Mouse (Mus musculus): ENCODE results near the gene Tprn. TPM values are rescaled to one million over a fixed set of nuclear protein-coding genes. Genes with fewer than 3 reads are reported as not detected.

Tprn gene
- polyA plus RNA-seq, 1 experiment from 2014 or later, result 5.0 TPM

DNA sequence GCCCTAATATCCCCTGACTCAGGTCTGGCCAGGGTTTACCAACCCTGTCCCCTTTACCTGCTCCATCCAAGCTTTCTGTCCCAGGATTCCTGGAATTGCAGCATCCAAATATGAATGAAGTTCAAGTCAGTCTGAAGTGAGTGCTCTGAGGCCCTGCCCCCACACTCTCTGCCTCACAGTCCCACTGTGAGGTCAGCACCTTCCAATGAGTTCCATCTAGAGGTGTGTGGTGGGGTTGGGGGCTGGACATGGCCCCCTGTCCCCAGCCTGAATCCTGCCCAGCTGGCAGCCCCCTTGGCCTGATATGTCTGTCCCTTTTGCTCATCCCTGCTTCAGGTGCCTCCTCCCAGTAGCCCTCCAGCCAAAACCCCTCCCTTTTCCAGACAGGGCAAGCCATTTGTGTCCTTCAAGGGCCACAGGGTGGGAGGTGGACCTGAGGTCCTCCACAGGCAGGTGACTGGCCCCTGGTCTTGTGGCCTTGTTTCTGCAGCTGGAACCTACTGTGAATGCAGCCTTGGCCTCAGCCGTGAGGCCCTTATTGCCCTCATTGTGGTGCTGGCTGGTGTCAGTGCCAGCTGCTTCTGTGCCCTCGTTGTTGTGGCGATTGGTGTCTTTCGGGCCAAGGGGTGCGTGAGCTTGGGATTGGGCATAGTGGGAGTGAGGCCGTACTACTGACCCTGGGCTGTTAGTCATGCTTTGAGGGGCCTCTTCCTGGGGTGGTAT is 25.7 kb downstream of the Tprn start, which contains the start of gene Tmem210:
TSS of gene Tmem210 (plus strand) at position 219 of the 723 bp plus-strand sequence.
- no peak for TF ChIP-seq CTCF (IDR thresholded peaks at IDR 0.05; ENCODE audit: low read depth)
- Histone ChIP-seq H3K4me1 (ENCODE audit: insufficient read depth) (0 out of 2 replicates have a peak, but pooled peaks cover 2% of the 10 kb centered on the region), H3K27me3 (ENCODE audit: insufficient read depth, low read length) (peaks cover 53% of the 10 kb centered on the region), H3K4me3 (ENCODE audit: low read depth, low read length) (no peak within 1 kb of the TSS), H3K9ac (no peak within 1 kb of the TSS), H3K9me3 (ENCODE audit: low read depth, low read length) (no peaks in the 10 kb centered on the region), H3K36me3 (ENCODE audit: insufficient read depth) (peaks cover 32% of the 10 kb centered on the region), H3K4me2 (no peak within 1 kb of the TSS), H3K27ac (ENCODE audit: low read depth) (peak within 1 kb of the TSS; percentile 26; the same call in 1 of the 2 replicates)
- no peak for ATAC-seq (ENCODE audit: insufficient read depth)
- 72% methylated on average over 6 of the region's 6 CpGs for whole genome bisulfite sequencing
- DNase-seq, result no peak

DNA sequence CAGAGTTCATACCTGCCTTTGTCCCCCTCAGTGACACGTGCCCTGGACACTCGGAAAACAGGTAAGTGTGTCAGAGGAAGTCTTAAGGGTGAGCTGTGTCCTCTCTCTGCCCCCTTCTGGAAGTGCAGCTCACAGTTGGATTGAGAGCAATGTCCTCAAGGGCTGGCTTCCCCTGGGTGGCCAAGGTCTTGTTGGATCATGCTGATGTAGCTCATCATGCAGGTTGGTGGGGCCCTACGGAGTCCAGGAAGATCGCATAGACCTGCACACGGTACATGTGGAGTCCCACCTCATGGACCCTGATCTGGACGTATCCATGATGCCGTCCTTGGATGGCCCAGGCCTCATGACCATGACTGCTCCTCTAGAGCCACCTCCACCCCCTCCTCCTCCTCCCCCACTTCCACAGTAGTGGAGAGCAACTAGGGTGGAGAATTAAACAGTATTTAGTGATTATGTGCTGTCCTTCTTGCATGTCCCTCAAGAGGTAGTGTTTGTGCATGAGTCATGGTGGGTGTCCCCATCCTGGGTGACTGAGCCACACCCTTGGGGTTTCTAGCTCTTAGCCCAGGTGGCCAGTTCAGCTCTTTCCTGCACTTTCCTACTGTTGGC is 26.4 kb downstream of the Tprn start:
- 0 out of 2 replicates have a peak, but pooled peaks cover 2% of the 10 kb centered on the region for H3K4me1 ChIP-seq (ENCODE audit: insufficient read depth)
- TF ChIP-seq CTCF (IDR thresholded peaks at IDR 0.05; ENCODE audit: low read depth), result no peak
- H3K4me2 ChIP-seq, result no peak overlapping the region
- H3K27me3 ChIP-seq (ENCODE audit: insufficient read depth, low read length), result peaks cover 58% of the 10 kb centered on the region
- no peak overlapping the region for H3K9ac ChIP-seq
- no peak for DNase-seq
- 76% methylated on average over 7 of the region's 7 CpGs for WGBS
- peaks cover 25% of the 10 kb centered on the region for H3K36me3 ChIP-seq (ENCODE audit: insufficient read depth)
- no peak overlapping the region for H3K27ac ChIP-seq (ENCODE audit: low read depth)
- ATAC-seq (ENCODE audit: insufficient read depth), result no peak
- H3K4me3 ChIP-seq (ENCODE audit: low read depth, low read length), result no peak overlapping the region
- no peaks in the 10 kb centered on the region for H3K9me3 ChIP-seq (ENCODE audit: low read depth, low read length)

DNA sequence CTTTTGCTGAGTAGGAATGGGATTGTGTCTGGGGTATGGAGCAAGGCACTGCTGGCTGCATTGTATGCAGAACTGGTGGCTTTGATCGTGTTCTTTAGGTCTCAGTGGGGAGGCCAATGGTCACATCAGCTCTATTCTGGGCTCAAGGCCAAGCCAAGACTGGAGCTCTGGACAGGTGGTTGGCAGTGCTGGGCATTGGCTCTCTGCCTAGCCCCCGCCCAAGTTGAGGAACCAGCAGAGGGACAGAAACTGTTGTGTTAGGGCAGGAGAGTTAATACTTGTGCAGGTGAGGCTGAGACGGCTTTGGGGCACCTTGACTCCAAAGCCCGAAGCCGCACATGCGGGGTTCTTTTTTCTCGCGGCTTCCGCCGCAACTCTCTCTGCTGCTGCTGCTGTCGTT is 27.2 kb downstream of the Tprn start, which contains the start of gene Lrrc26:
TSS of gene Lrrc26 (plus strand) at position 265 of the 400 bp plus-strand sequence.
- H3K9ac ChIP-seq, result no peak within 1 kb of the TSS
- WGBS, result 12% methylated on average over 11 of the region's 11 CpGs

DNA sequence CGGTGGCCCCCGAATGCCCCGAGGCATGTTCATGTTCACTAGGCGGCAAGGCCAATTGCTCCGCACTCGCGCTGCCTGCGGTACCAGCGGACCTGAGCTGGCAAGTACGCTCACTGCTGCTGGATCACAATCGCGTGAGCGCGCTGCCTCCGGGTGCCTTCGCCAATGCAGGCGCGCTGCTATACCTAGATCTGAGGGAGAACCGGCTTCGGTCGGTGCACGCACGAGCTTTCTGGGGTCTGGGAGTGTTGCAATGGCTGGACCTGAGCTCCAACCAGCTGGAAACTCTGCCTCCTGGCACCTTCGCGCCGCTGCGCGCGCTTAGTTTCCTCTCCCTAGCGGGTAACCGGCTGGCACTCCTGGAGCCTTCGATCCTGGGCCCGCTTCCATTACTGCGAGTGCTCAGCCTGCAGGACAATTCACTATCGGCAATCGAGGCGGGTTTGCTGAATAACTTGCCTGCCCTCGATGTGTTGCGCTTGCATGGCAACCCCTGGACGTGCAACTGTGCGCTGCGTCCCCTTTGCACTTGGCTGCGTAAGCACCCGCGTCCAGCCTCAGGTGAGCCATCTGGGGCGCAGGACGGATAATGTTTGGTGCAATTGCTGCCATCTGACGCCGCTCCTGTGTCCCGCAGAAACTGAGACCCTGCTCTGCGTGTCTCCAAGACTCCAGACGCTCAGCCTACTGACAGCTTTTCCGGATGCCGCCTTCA is 27.8 kb downstream of the Tprn start:
- no peak overlapping the region for H3K9ac ChIP-seq
- 0 out of 2 replicates have a peak, but pooled peaks cover 2% of the 10 kb centered on the region for H3K4me1 ChIP-seq (ENCODE audit: insufficient read depth)
- peaks cover 58% of the 10 kb centered on the region for H3K27me3 ChIP-seq (ENCODE audit: insufficient read depth, low read length)
- peaks cover 11% of the 10 kb centered on the region for H3K36me3 ChIP-seq (ENCODE audit: insufficient read depth)
- H3K9me3 ChIP-seq (ENCODE audit: low read depth, low read length), result no peaks in the 10 kb centered on the region
- peak overlapping the region; percentile 12; the same call in 1 of the 2 replicates for H3K4me3 ChIP-seq (ENCODE audit: low read depth, low read length)
- DNase-seq (no peak), ATAC-seq (ENCODE audit: insufficient read depth) (no peak)
- H3K4me2 ChIP-seq, result peak overlapping the region; percentile 19; the same call in 1 of the 2 replicates
- H3K27ac ChIP-seq (ENCODE audit: low read depth), result no peak overlapping the region
- no peak for TF ChIP-seq CTCF (IDR thresholded peaks at IDR 0.05; ENCODE audit: low read depth)
- 3% methylated on average over 54 of the region's 54 CpGs for WGBS

More for the DNA sequence above, 27.2 kb downstream of the Tprn start, which contains the start of gene Lrrc26:
- Histone ChIP-seq H3K27ac (ENCODE audit: low read depth) (no peak within 1 kb of the TSS), H3K36me3 (ENCODE audit: insufficient read depth) (peaks cover 17% of the 10 kb centered on the region), H3K4me3 (ENCODE audit: low read depth, low read length) (peak within 1 kb of the TSS; percentile 12; the same call in 1 of the 2 replicates), H3K4me1 (ENCODE audit: insufficient read depth) (0 out of 2 replicates have a peak, but pooled peaks cover 2% of the 10 kb centered on the region), H3K9me3 (ENCODE audit: low read depth, low read length) (no peaks in the 10 kb centered on the region), H3K4me2 (peak within 1 kb of the TSS; percentile 19; the same call in 1 of the 2 replicates), H3K27me3 (ENCODE audit: insufficient read depth, low read length) (peaks cover 58% of the 10 kb centered on the region)
- no peak for DNase-seq
- TF ChIP-seq CTCF (IDR thresholded peaks at IDR 0.05; ENCODE audit: low read depth), result no peak
- ATAC-seq (ENCODE audit: insufficient read depth), result no peak

DNA sequence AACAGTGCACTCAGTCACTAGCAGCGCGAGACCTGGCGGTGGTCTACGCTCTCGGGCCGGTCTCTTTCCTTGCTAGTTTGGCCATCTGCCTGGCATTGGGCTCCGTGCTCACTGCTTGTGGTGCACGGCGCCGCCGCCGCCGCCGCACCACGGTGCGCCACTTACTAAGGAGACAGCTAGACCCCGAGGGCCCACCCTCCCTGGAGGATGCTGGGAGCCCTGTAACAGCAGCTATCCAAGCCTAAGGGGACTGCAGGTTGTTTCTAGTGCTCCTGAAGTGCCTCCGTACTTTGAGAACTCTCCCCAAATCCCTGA is 28.4 kb downstream of the Tprn start:
- 0 out of 2 replicates have a peak, but pooled peaks cover 2% of the 10 kb centered on the region for H3K4me1 ChIP-seq (ENCODE audit: insufficient read depth)
- peaks cover 6% of the 10 kb centered on the region for H3K36me3 ChIP-seq (ENCODE audit: insufficient read depth)
- H3K4me3 ChIP-seq (ENCODE audit: low read depth, low read length), result no peak overlapping the region; the same call in 1 of the 2 replicates
- no peaks in the 10 kb centered on the region for H3K9me3 ChIP-seq (ENCODE audit: low read depth, low read length)
- no peak for TF ChIP-seq CTCF (IDR thresholded peaks at IDR 0.05; ENCODE audit: low read depth)
- 0% methylated on average over 18 of the region's 18 CpGs for WGBS
- no peak overlapping the region for H3K27ac ChIP-seq (ENCODE audit: low read depth)
- H3K27me3 ChIP-seq (ENCODE audit: insufficient read depth, low read length), result peaks cover 58% of the 10 kb centered on the region
- no peak overlapping the region for H3K9ac ChIP-seq
- peak overlapping the region; percentile 19; the same call in 1 of the 2 replicates for H3K4me2 ChIP-seq
- ATAC-seq (ENCODE audit: insufficient read depth), result no peak
- DNase-seq, result no peak

DNA sequence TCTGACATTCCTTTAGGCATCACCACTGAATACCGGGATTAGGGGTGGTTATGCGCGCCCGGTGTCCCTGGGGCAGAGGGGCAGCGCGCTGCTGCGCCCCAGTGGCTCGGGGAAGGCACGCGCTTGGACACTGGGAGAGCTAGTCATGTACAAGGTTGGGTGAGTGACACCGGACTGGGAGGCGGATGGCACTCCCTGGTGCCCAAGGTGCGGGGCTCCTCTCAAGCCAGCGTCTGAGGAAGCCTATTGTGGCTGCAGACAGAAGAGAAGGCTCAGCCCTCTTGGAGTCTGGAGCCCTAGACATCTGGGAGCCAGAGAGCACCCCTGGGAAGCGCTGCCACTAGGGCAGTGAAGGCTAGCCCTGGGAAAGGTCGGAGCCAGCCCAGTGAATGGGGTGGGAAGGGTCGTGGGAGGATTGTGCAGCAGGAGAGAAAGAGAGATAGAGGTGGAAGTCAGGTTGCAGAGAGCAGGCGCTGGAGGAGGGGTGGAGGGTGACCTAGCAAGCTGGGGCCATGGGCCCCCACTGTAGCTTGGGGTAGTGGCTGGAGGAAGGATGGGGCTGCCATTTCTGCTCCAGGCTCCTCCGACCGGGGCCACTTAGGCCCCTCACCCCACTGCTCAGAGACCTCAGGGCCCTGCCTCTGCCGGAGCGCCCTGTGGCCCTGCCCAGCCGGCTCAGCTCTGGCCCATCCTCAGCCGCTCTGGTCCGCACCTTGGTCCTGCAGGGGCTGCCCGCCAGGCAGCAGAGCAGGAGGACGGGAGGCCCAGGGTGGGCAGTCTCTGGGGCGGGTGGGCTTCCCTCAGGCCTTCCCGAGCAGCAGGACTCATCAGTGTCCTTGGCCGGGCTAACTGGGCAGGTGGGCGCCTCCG is 29.0 kb downstream of the Tprn start:
- peak overlapping the region; percentile 32 for H3K4me3 ChIP-seq (ENCODE audit: low read depth, low read length)
- peak overlapping the region; percentile 56; the same call in 1 of the 2 replicates for H3K4me2 ChIP-seq
- H3K4me1 ChIP-seq (ENCODE audit: insufficient read depth), result 0 out of 2 replicates have a peak, but pooled peaks cover 2% of the 10 kb centered on the region
- peak overlapping the region; percentile 6; the same call in 1 of the 2 replicates for H3K9ac ChIP-seq
- no peaks in the 10 kb centered on the region for H3K36me3 ChIP-seq (ENCODE audit: insufficient read depth)
- WGBS, result 7% methylated on average over 31 of the region's 32 CpGs
- DNase-seq, result no peak
- H3K27me3 ChIP-seq (ENCODE audit: insufficient read depth, low read length), result peaks cover 58% of the 10 kb centered on the region
- H3K27ac ChIP-seq (ENCODE audit: low read depth), result no peak overlapping the region
- ATAC-seq (ENCODE audit: insufficient read depth), result no peak; the same call in 1 of the 2 replicates
- TF ChIP-seq CTCF (IDR thresholded peaks at IDR 0.05; ENCODE audit: low read depth), result no peak
- no peaks in the 10 kb centered on the region for H3K9me3 ChIP-seq (ENCODE audit: low read depth, low read length)
